Mouse (Mus musculus): ENCODE measurements around the gene Pde4b. TPM values are rescaled to one million over a fixed set of nuclear protein-coding genes. Genes with fewer than 3 reads are reported as not detected.

Pde4b gene
- polyA plus RNA-seq, 1 experiment from 2014 or later = 23.8 TPM

GRCm38 (mm10) chr4:102106771-102107170, 19.4 kb downstream of the Pde4b start:
- ATAC-seq = no peak
- WGBS = 90% methylated on average over 6 of the region's 6 CpGs
- Histone ChIP-seq H3K9me3 (no peaks in the 10 kb centered on the region), H3K4me3 (replicated peaks) (no peak overlapping the region), H3K4me1 (replicated peaks) (no peaks in the 10 kb centered on the region), H3K27ac (no peak overlapping the region), H3K36me3 (no peaks in the 10 kb centered on the region), H3K4me2 (replicated peaks) (no peak overlapping the region), H3K27me3 (no peaks in the 10 kb centered on the region), H3K9ac (replicated peaks) (no peak overlapping the region)

- Histone ChIP-seq H3K4me3 (replicated peaks) (no peak overlapping the region), H3K27me3 (no peaks in the 10 kb centered on the region), H3K27ac (no peak overlapping the region), H3K9ac (replicated peaks) (no peak overlapping the region), H3K9me3 (no peaks in the 10 kb centered on the region), H3K36me3 (no peaks in the 10 kb centered on the region), H3K4me2 (replicated peaks) (no peak overlapping the region), H3K4me1 (replicated peaks) (no peaks in the 10 kb centered on the region)
- ATAC-seq = no peak
- 92% methylated on average over 3 of the region's 3 CpGs for WGBS
Measured at GRCm38 (mm10) chr4:102119454-102119853, 32.1 kb downstream of the Pde4b start.

GRCm38 (mm10) chr4:102136366-102136849, 49.1 kb downstream of the Pde4b start:
- no peak for ATAC-seq
- no peaks in the 10 kb centered on the region for H3K4me1 ChIP-seq (replicated peaks)
- no peak overlapping the region for H3K4me2 ChIP-seq (replicated peaks)
- H3K9ac ChIP-seq (replicated peaks) = no peak overlapping the region
- H3K27ac ChIP-seq = no peak overlapping the region
- no peak overlapping the region for H3K4me3 ChIP-seq (replicated peaks)
- H3K27me3 ChIP-seq = no peaks in the 10 kb centered on the region
- H3K9me3 ChIP-seq = no peaks in the 10 kb centered on the region
- 69% methylated on average over 3 of the region's 3 CpGs for WGBS
- no peaks in the 10 kb centered on the region for H3K36me3 ChIP-seq

- no peaks in the 10 kb centered on the region for H3K9me3 ChIP-seq
- ATAC-seq = no peak
- no peak overlapping the region for H3K4me3 ChIP-seq (replicated peaks)
- no peaks in the 10 kb centered on the region for H3K4me1 ChIP-seq (replicated peaks)
- 71% methylated on average over 4 of the region's 4 CpGs for WGBS
- H3K4me2 ChIP-seq (replicated peaks) = no peak overlapping the region
- no peak overlapping the region for H3K9ac ChIP-seq (replicated peaks)
- H3K27ac ChIP-seq = no peak overlapping the region
- H3K36me3 ChIP-seq = no peaks in the 10 kb centered on the region
- no peaks in the 10 kb centered on the region for H3K27me3 ChIP-seq
Measured at GRCm38 (mm10) chr4:102138346-102138745, 51.0 kb downstream of the Pde4b start.

GRCm38 (mm10) chr4:102141241-102141640, 53.9 kb downstream of the Pde4b start:
- no peaks in the 10 kb centered on the region for H3K4me1 ChIP-seq (replicated peaks)
- no peaks in the 10 kb centered on the region for H3K36me3 ChIP-seq
- no peak overlapping the region for H3K4me3 ChIP-seq (replicated peaks)
- no peak overlapping the region for H3K27ac ChIP-seq
- no peak overlapping the region for H3K9ac ChIP-seq (replicated peaks)
- no peak overlapping the region for H3K4me2 ChIP-seq (replicated peaks)
- 89% methylated on average over 3 of the region's 3 CpGs for WGBS
- H3K27me3 ChIP-seq = no peaks in the 10 kb centered on the region
- no peak for ATAC-seq
- no peaks in the 10 kb centered on the region for H3K9me3 ChIP-seq

- no peaks in the 10 kb centered on the region for H3K36me3 ChIP-seq
- H3K4me3 ChIP-seq (replicated peaks) = no peak overlapping the region
- ATAC-seq = no peak
- no peak overlapping the region for H3K9ac ChIP-seq (replicated peaks)
- no peaks in the 10 kb centered on the region for H3K27me3 ChIP-seq
- 78% methylated on average over 4 of the region's 4 CpGs for WGBS
- no peaks in the 10 kb centered on the region for H3K9me3 ChIP-seq
- H3K4me1 ChIP-seq (replicated peaks) = no peaks in the 10 kb centered on the region
- H3K4me2 ChIP-seq (replicated peaks) = no peak overlapping the region
- H3K27ac ChIP-seq = no peak overlapping the region
Measured at GRCm38 (mm10) chr4:102148766-102149165, 61.4 kb downstream of the Pde4b start.

GRCm38 (mm10) chr4:102159178-102159577, 71.8 kb downstream of the Pde4b start:
- ATAC-seq = no peak
- Histone ChIP-seq H3K36me3 (no peaks in the 10 kb centered on the region), H3K4me2 (replicated peaks) (no peak overlapping the region), H3K4me3 (replicated peaks) (no peak overlapping the region), H3K27ac (no peak overlapping the region), H3K9ac (replicated peaks) (no peak overlapping the region), H3K27me3 (no peaks in the 10 kb centered on the region), H3K4me1 (replicated peaks) (no peaks in the 10 kb centered on the region), H3K9me3 (no peaks in the 10 kb centered on the region)

- H3K27me3 ChIP-seq = no peaks in the 10 kb centered on the region
- no peaks in the 10 kb centered on the region for H3K4me1 ChIP-seq (replicated peaks)
- no peaks in the 10 kb centered on the region for H3K36me3 ChIP-seq
- WGBS = 56% methylated on average over 3 of the region's 3 CpGs
- H3K9me3 ChIP-seq = no peaks in the 10 kb centered on the region
- no peak for ATAC-seq
- no peak overlapping the region for H3K27ac ChIP-seq
- no peak overlapping the region for H3K4me3 ChIP-seq (replicated peaks)
- no peak overlapping the region for H3K4me2 ChIP-seq (replicated peaks)
- no peak overlapping the region for H3K9ac ChIP-seq (replicated peaks)
Measured at GRCm38 (mm10) chr4:102171636-102172035, 84.3 kb downstream of the Pde4b start.

GRCm38 (mm10) chr4:102172711-102173213, 85.4 kb downstream of the Pde4b start:
- no peak overlapping the region for H3K27ac ChIP-seq
- H3K4me2 ChIP-seq (replicated peaks) = no peak overlapping the region
- WGBS = 63% methylated on average over 7 of the region's 7 CpGs
- no peaks in the 10 kb centered on the region for H3K4me1 ChIP-seq (replicated peaks)
- H3K9ac ChIP-seq (replicated peaks) = no peak overlapping the region
- H3K27me3 ChIP-seq = no peaks in the 10 kb centered on the region
- no peak for ATAC-seq
- no peaks in the 10 kb centered on the region for H3K36me3 ChIP-seq
- H3K4me3 ChIP-seq (replicated peaks) = no peak overlapping the region
- H3K9me3 ChIP-seq = no peaks in the 10 kb centered on the region

GRCm38 (mm10) chr4:102175985-102176384, 88.6 kb downstream of the Pde4b start:
- Histone ChIP-seq H3K27me3 (no peaks in the 10 kb centered on the region), H3K9me3 (no peaks in the 10 kb centered on the region), H3K27ac (no peak overlapping the region), H3K4me3 (replicated peaks) (no peak overlapping the region), H3K9ac (replicated peaks) (no peak overlapping the region), H3K4me1 (replicated peaks) (no peaks in the 10 kb centered on the region), H3K4me2 (replicated peaks) (no peak overlapping the region), H3K36me3 (no peaks in the 10 kb centered on the region)
- WGBS = 79% methylated on average over 2 of the region's 2 CpGs
- ATAC-seq = no peak

- Histone ChIP-seq H3K4me1 (replicated peaks) (no peaks in the 10 kb centered on the region), H3K4me3 (replicated peaks) (no peak overlapping the region), H3K9me3 (no peaks in the 10 kb centered on the region), H3K9ac (replicated peaks) (no peak overlapping the region), H3K36me3 (no peaks in the 10 kb centered on the region), H3K27ac (no peak overlapping the region), H3K4me2 (replicated peaks) (no peak overlapping the region), H3K27me3 (no peaks in the 10 kb centered on the region)
- ATAC-seq = no peak
- 82% methylated on average over 5 of the region's 5 CpGs for WGBS
Measured at GRCm38 (mm10) chr4:102177258-102177657, 89.9 kb downstream of the Pde4b start.

GRCm38 (mm10) chr4:102186888-102187287, 99.5 kb downstream of the Pde4b start:
- H3K4me2 ChIP-seq (replicated peaks) = no peak overlapping the region
- 53% methylated on average over 5 of the region's 5 CpGs for WGBS
- no peaks in the 10 kb centered on the region for H3K27me3 ChIP-seq
- H3K36me3 ChIP-seq = no peaks in the 10 kb centered on the region
- peak; percentile 83 for ATAC-seq
- no peak overlapping the region for H3K4me3 ChIP-seq (replicated peaks)
- no peak overlapping the region for H3K9ac ChIP-seq (replicated peaks)
- H3K4me1 ChIP-seq (replicated peaks) = peaks cover 10% of the 10 kb centered on the region
- H3K27ac ChIP-seq = no peak overlapping the region
- H3K9me3 ChIP-seq = no peaks in the 10 kb centered on the region

- no peaks in the 10 kb centered on the region for H3K27me3 ChIP-seq
Measured at GRCm38 (mm10) chr4:102197707-102198106, 110.4 kb downstream of the Pde4b start.

More at GRCm38 (mm10) chr4:102197707-102198106, 110.4 kb downstream of the Pde4b start:
- H3K4me3 ChIP-seq (replicated peaks) = no peak overlapping the region
- no peak for ATAC-seq
- H3K9me3 ChIP-seq = no peaks in the 10 kb centered on the region
- WGBS = 71% methylated on average over 5 of the region's 5 CpGs
- no peak overlapping the region for H3K27ac ChIP-seq
- H3K4me2 ChIP-seq (replicated peaks) = no peak overlapping the region
- H3K36me3 ChIP-seq = no peaks in the 10 kb centered on the region
- H3K9ac ChIP-seq (replicated peaks) = no peak overlapping the region
- 0 out of 2 replicates have a peak, but pooled peaks cover 2% of the 10 kb centered on the region for H3K4me1 ChIP-seq (replicated peaks)

Data from midbrain, embryonic 13.5 days (tissue).